Mouse (Mus musculus): ENCODE data around the gene Pax5. TPM values are rescaled to one million over a fixed set of nuclear protein-coding genes. Genes with fewer than 3 reads are reported as not detected.

Gene Pax5
- polyA plus RNA-seq, 1 experiment, result 6.3 TPM

- peak; percentile 5; the same call in 1 of the 2 replicates for TF ChIP-seq CTCF (IDR thresholded peaks at IDR 0.05; ENCODE audit: extremely low read depth, insufficient read length, insufficient replicate concordance, low read depth, low read length)
- no peak for TF ChIP-seq POLR2A (IDR thresholded peaks at IDR 0.05; ENCODE audit: low read depth, low read length)
- Histone ChIP-seq H3K27me3 (ENCODE audit: control insufficient read depth, insufficient read depth, low read length) (peaks cover 20% of the 10 kb centered on the region), H3K27ac (ENCODE audit: insufficient read depth, low read depth, low read length) (no peak overlapping the region), H3K4me1 (ENCODE audit: control insufficient read depth, insufficient read depth, insufficient read length, low read length) (no peaks in the 10 kb centered on the region), H3K36me3 (ENCODE audit: control insufficient read depth, insufficient read depth, low read length) (no peaks in the 10 kb centered on the region), H3K4me3 (ENCODE audit: low read depth, low read length) (no peak overlapping the region)
- 59% methylated on average over 3 of the region's 3 CpGs for WGBS
These were observed 42.1 kb downstream of the Pax5 start for GRCm38 (mm10) chr4:44668172-44668571.

GRCm38 (mm10) chr4:44667369-44667768 lies 42.9 kb downstream of the Pax5 start:
- 67% methylated on average over 6 of the region's 6 CpGs for WGBS
- no peaks in the 10 kb centered on the region for H3K36me3 ChIP-seq (ENCODE audit: control insufficient read depth, insufficient read depth, low read length)
- TF ChIP-seq CTCF (IDR thresholded peaks at IDR 0.05; ENCODE audit: extremely low read depth, insufficient read length, insufficient replicate concordance, low read depth, low read length) (no peak), POLR2A (IDR thresholded peaks at IDR 0.05; ENCODE audit: low read depth, low read length) (no peak)
- no peak overlapping the region for H3K4me3 ChIP-seq (ENCODE audit: low read depth, low read length)
- peaks cover 22% of the 10 kb centered on the region for H3K27me3 ChIP-seq (ENCODE audit: control insufficient read depth, insufficient read depth, low read length)
- no peak overlapping the region for H3K27ac ChIP-seq (ENCODE audit: insufficient read depth, low read depth, low read length)
- no peaks in the 10 kb centered on the region for H3K4me1 ChIP-seq (ENCODE audit: control insufficient read depth, insufficient read depth, insufficient read length, low read length)

- Histone ChIP-seq H3K4me3 (ENCODE audit: low read depth, low read length) (no peak overlapping the region), H3K27me3 (ENCODE audit: control insufficient read depth, insufficient read depth, low read length) (peaks cover 22% of the 10 kb centered on the region), H3K4me1 (ENCODE audit: control insufficient read depth, insufficient read depth, insufficient read length, low read length) (no peaks in the 10 kb centered on the region), H3K36me3 (ENCODE audit: control insufficient read depth, insufficient read depth, low read length) (no peaks in the 10 kb centered on the region), H3K27ac (ENCODE audit: insufficient read depth, low read depth, low read length) (no peak overlapping the region)
- 34% methylated on average over 6 of the region's 6 CpGs for WGBS
- TF ChIP-seq POLR2A (IDR thresholded peaks at IDR 0.05; ENCODE audit: low read depth, low read length), result no peak
- no peak for TF ChIP-seq CTCF (IDR thresholded peaks at IDR 0.05; ENCODE audit: extremely low read depth, insufficient read length, insufficient replicate concordance, low read depth, low read length)
These were observed 45.6 kb downstream of the Pax5 start for GRCm38 (mm10) chr4:44664767-44665056.

- H3K4me3 ChIP-seq (ENCODE audit: low read depth, low read length), result 0 out of 2 replicates have a peak overlapping the region, but pooled peaks have one; percentile 20
- 6% methylated on average over 81 of the region's 81 CpGs for WGBS
- H3K27ac ChIP-seq (ENCODE audit: insufficient read depth, low read depth, low read length), result no peak overlapping the region
- H3K36me3 ChIP-seq (ENCODE audit: control insufficient read depth, insufficient read depth, low read length), result no peaks in the 10 kb centered on the region
- peaks cover 22% of the 10 kb centered on the region for H3K27me3 ChIP-seq (ENCODE audit: control insufficient read depth, insufficient read depth, low read length)
- no peaks in the 10 kb centered on the region for H3K4me1 ChIP-seq (ENCODE audit: control insufficient read depth, insufficient read depth, insufficient read length, low read length)
- no peak for TF ChIP-seq CTCF (IDR thresholded peaks at IDR 0.05; ENCODE audit: extremely low read depth, insufficient read length, insufficient replicate concordance, low read depth, low read length)
- TF ChIP-seq POLR2A (IDR thresholded peaks at IDR 0.05; ENCODE audit: low read depth, low read length), result no peak
These were observed 46.1 kb downstream of the Pax5 start for GRCm38 (mm10) chr4:44664004-44664766.

- WGBS, result 40% methylated on average over 10 of the region's 10 CpGs
- no peak overlapping the region for H3K4me3 ChIP-seq (ENCODE audit: low read depth, low read length)
These were observed 46.8 kb downstream of the Pax5 start for GRCm38 (mm10) chr4:44663489-44663888.

GRCm38 (mm10) chr4:44645181-44645580 lies 65.1 kb downstream of the Pax5 start:
- H3K4me1 ChIP-seq (ENCODE audit: control insufficient read depth, insufficient read depth, insufficient read length, low read length), result no peaks in the 10 kb centered on the region

More at GRCm38 (mm10) chr4:44663489-44663888, 46.8 kb downstream of the Pax5 start:
- H3K27me3 ChIP-seq (ENCODE audit: control insufficient read depth, insufficient read depth, low read length), result peaks cover 22% of the 10 kb centered on the region
- no peaks in the 10 kb centered on the region for H3K36me3 ChIP-seq (ENCODE audit: control insufficient read depth, insufficient read depth, low read length)
- no peak overlapping the region for H3K27ac ChIP-seq (ENCODE audit: insufficient read depth, low read depth, low read length)
- no peaks in the 10 kb centered on the region for H3K4me1 ChIP-seq (ENCODE audit: control insufficient read depth, insufficient read depth, insufficient read length, low read length)
- no peak for TF ChIP-seq CTCF (IDR thresholded peaks at IDR 0.05; ENCODE audit: extremely low read depth, insufficient read length, insufficient replicate concordance, low read depth, low read length)
- TF ChIP-seq POLR2A (IDR thresholded peaks at IDR 0.05; ENCODE audit: low read depth, low read length), result no peak

GRCm38 (mm10) chr4:44641831-44642587 lies 68.3 kb downstream of the Pax5 start:
- no peak overlapping the region for H3K27ac ChIP-seq (ENCODE audit: insufficient read depth, low read depth, low read length)
- TF ChIP-seq POLR2A (IDR thresholded peaks at IDR 0.05; ENCODE audit: low read depth, low read length), result no peak
- no peaks in the 10 kb centered on the region for H3K4me1 ChIP-seq (ENCODE audit: control insufficient read depth, insufficient read depth, insufficient read length, low read length)
- no peaks in the 10 kb centered on the region for H3K36me3 ChIP-seq (ENCODE audit: control insufficient read depth, insufficient read depth, low read length)
- 47% methylated on average over 12 of the region's 12 CpGs for WGBS
- H3K27me3 ChIP-seq (ENCODE audit: control insufficient read depth, insufficient read depth, low read length), result no peaks in the 10 kb centered on the region
- H3K4me3 ChIP-seq (ENCODE audit: low read depth, low read length), result no peak overlapping the region

More at GRCm38 (mm10) chr4:44645181-44645580, 65.1 kb downstream of the Pax5 start:
- Histone ChIP-seq H3K27ac (ENCODE audit: insufficient read depth, low read depth, low read length) (no peak overlapping the region), H3K36me3 (ENCODE audit: control insufficient read depth, insufficient read depth, low read length) (no peaks in the 10 kb centered on the region), H3K27me3 (ENCODE audit: control insufficient read depth, insufficient read depth, low read length) (no peaks in the 10 kb centered on the region), H3K4me3 (ENCODE audit: low read depth, low read length) (no peak overlapping the region)
- TF ChIP-seq POLR2A (IDR thresholded peaks at IDR 0.05; ENCODE audit: low read depth, low read length) (no peak), CTCF (IDR thresholded peaks at IDR 0.05; ENCODE audit: extremely low read depth, insufficient read length, insufficient replicate concordance, low read depth, low read length) (no peak)
- WGBS, result 80% methylated on average over 4 of the region's 4 CpGs

All from small intestine, adult 2 months (tissue).